Mouse (Mus musculus) limb, embryonic 11.5 days (tissue): ENCODE data around the gene 5430427O19Rik. TPM values are rescaled to one million over a fixed set of nuclear protein-coding genes. Genes with fewer than 3 reads are reported as not detected.

Experiments
- ATAC-seq: fragments of 200-750 bp; cut with Nextera tagmentation; 2 replicates; pipeline ENCODE4 v1.8.0; 2017; ENCODE audit warnings: low read depth; ENCODE audit not compliant: insufficient number of reproducible peaks, low FRiP score, low TSS enrichment
- DNase-seq: peaks from one replicate; pipeline ENCODE4 v3.0.0-alpha.2; 2015; ENCODE audit warnings: low spot score
- H3K27ac ChIP-seq: fragments of 300-500 bp; sonication (generic); replicated peaks from 2 replicates; pipeline ENCODE4 v1.5.1; 2014; ENCODE audit warnings: low read depth, mild to moderate bottlenecking, low read length
- H3K27me3 ChIP-seq: fragments of 300-500 bp; sonication (generic); 2 replicates; pipeline ENCODE4 v1.6.1; 2014; ENCODE audit warnings: mild to moderate bottlenecking, low read length, mixed read lengths; ENCODE audit not compliant: control insufficient read depth, insufficient read depth
- H3K36me3 ChIP-seq: fragments of 300-500 bp; sonication (generic); 2 replicates; pipeline ENCODE4 v1.6.1; 2014; ENCODE audit warnings: mild to moderate bottlenecking, low read length, moderate library complexity, mixed read lengths; ENCODE audit not compliant: control insufficient read depth, insufficient read depth
- H3K4me1 ChIP-seq: fragments of 300-500 bp; sonication (generic); 2 replicates; pipeline ENCODE4 v1.6.1; 2014; ENCODE audit warnings: low read length, mixed read lengths; ENCODE audit not compliant: control insufficient read depth, insufficient read depth
- H3K4me2 ChIP-seq: fragments of 300-500 bp; sonication (generic); 2 replicates; pipeline ENCODE4 v1.6.1; 2014; ENCODE audit warnings: low read depth, mild to moderate bottlenecking, moderate library complexity; ENCODE audit not compliant: severe bottlenecking
- H3K4me3 ChIP-seq: fragments of 300-500 bp; sonication (generic); 2 replicates; pipeline ENCODE4 v1.5.1; 2014; ENCODE audit warnings: low read depth, low read length
- H3K9ac ChIP-seq: fragments of 300-500 bp; sonication (generic); 2 replicates; pipeline ENCODE4 v1.6.1; 2014; ENCODE audit warnings: mild to moderate bottlenecking, low read length
- H3K9me3 ChIP-seq: fragments of 300-500 bp; sonication (generic); 2 replicates; pipeline ENCODE4 v1.6.1; 2016; ENCODE audit warnings: low read length; ENCODE audit not compliant: control insufficient read depth
- whole genome bisulfite sequencing: fragments of 180-500 bp; shearing (Covaris S2); extraction: QIAGEN DNeasy Blood & Tissue Kit; methylation state at CpG from one replicate; pipeline ENCODE4 v1.1.7; 2014; 5-methylcytosine and 5-hydroxymethylcytosine counted together
- polyA plus RNA-seq: library from polyadenylated mRNA; unstranded; fragments of >200 nt; fragmentation: Nextera tagmentation; extraction: Ambion mirVana; gene quantifications from 2 replicates; pipeline ENCODE4 v1.2.1, GENCODE M21; 2014

Gene 5430427O19Rik
- polyA plus RNA-seq = 0.09 TPM in 1 of 2 replicates, not detected in the other

DNA sequence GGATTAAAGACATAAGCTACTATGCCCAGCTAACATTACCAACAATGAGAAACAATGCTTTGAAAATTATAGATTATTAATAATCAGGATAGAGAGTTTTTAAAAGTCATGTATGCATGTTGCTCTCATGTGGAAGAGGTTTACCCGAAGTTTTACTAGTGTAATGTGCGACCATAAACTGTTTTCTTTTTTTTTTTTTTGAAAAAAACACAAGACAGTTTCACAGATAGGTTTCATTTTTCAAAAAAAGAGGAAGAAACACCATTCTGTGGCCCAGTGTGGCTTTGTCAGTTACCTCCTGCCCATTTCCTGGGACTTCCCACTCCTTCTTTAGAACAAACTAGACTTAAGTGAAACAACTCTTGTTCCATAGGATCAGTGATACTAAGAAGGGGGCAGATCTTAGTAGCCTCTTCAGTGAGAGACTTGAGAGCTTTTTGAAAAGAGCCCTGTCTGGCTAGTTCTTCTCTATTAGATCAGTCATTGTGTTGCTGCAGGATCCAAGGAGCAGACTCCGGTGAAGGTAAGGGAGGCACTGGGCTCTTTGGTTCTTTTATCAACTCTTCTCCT is at the start of gene 5430427O19Rik:
Gene 5430427O19Rik (plus strand): TSS at position 441 of the 570 bp plus-strand sequence.
- Histone ChIP-seq H3K27me3 (no peaks in the 10 kb centered on the region), H3K36me3 (no peaks in the 10 kb centered on the region)

DNA sequence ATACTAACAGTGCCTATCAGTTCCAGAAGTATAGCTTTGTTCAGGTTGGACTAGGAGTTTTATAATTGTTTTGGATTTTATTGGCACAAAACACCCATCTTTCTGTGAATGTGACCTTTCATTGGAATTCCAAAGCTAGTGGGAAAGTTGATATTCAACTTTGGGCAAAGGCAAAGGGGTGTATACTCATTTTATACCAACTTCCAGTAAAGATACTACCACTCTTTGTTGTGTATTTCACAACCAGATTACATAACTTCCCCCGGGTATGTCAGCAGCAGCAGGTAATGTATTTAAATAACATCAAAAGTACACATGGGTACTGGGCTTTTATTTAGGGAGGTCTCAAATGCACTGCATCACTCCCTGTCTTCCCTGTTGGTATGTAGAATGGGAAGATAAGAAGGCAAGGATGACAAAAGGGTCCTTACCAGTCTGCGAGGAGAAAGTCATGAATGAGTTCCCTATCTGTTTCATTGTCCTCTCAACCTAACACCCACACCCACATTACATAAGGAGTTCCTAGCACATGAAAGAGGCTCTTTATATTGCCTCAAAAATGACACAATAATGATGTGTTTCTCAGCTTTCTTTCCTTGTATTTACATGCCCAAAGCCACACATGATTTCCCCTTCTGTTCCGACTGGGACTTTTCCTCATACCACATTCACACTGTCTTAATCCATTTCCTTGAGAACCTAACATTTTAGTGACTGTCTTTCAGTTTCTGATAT is 42.3 kb upstream of the 5430427O19Rik start:
- no peak overlapping the region for H3K4me2 ChIP-seq
- H3K27ac ChIP-seq = no peak overlapping the region
- no peak overlapping the region for H3K4me3 ChIP-seq
- WGBS = 89% methylated on average over 3 of the region's 3 CpGs
- no peaks in the 10 kb centered on the region for H3K9me3 ChIP-seq
- no peak overlapping the region for H3K9ac ChIP-seq
- H3K27me3 ChIP-seq = no peaks in the 10 kb centered on the region
- ATAC-seq (no peak), DNase-seq (no peak)
- H3K4me1 ChIP-seq = no peaks in the 10 kb centered on the region
- no peaks in the 10 kb centered on the region for H3K36me3 ChIP-seq

More for the DNA sequence above, at the start of gene 5430427O19Rik:
- Histone ChIP-seq H3K9me3 (no peaks in the 10 kb centered on the region), H3K4me2 (no peak within 1 kb of the TSS), H3K9ac (no peak within 1 kb of the TSS), H3K4me3 (no peak within 1 kb of the TSS), H3K4me1 (no peaks in the 10 kb centered on the region), H3K27ac (no peak within 1 kb of the TSS)
- ATAC-seq = no peak
- no peak for DNase-seq
- WGBS = 88% methylated on average over 3 of the region's 3 CpGs

DNA sequence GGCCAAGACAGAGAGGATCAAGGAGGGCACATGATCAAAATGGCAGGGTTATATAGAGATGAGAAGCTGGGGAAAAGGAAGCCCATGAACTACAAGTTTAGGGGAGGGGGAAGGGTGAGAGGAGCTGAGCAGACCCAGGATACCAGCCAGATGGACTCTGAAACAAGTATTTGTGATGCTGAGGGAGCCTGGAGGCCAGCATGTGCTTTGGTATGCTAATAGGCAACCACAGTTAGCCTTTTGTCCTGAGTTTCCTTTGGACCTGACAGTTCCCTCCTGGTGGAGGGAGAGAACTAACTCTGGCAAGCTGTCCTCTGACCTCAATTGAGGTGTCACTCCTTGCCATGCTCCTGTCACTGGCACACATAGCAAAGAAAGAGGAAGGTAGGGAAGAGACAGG is 41.2 kb upstream of the 5430427O19Rik start:
- DNase-seq (no peak), ATAC-seq (no peak)
- Histone ChIP-seq H3K27me3 (no peaks in the 10 kb centered on the region), H3K4me2 (no peak overlapping the region), H3K27ac (no peak overlapping the region), H3K36me3 (no peaks in the 10 kb centered on the region), H3K4me3 (no peak overlapping the region), H3K9me3 (no peaks in the 10 kb centered on the region), H3K9ac (no peak overlapping the region), H3K4me1 (no peaks in the 10 kb centered on the region)

DNA sequence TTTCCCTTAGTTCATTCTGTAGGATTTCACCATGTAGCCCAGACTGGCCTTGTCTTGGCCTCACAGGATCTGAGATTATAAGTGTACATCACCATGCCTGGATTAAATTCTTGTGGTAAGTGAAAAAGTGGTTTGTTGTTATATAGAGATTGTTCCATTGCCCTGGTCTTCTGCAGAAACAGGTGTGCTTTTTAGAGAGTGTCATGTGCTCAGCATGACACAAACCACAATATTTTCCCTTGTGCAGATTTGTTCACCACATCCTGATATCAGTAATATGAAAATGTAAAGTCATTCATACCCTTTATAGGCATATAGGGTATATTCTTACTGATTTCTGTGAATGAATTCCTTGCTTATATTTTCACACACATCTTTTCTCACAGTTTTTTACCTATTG is 31.0 kb upstream of the 5430427O19Rik start:
- no peak overlapping the region for H3K4me2 ChIP-seq
- H3K4me3 ChIP-seq = no peak overlapping the region
- ATAC-seq (no peak), DNase-seq (no peak)
- no peaks in the 10 kb centered on the region for H3K36me3 ChIP-seq
- H3K9ac ChIP-seq = no peak overlapping the region
- no peak overlapping the region for H3K27ac ChIP-seq
- no peaks in the 10 kb centered on the region for H3K4me1 ChIP-seq
- H3K27me3 ChIP-seq = no peaks in the 10 kb centered on the region
- no peaks in the 10 kb centered on the region for H3K9me3 ChIP-seq

DNA sequence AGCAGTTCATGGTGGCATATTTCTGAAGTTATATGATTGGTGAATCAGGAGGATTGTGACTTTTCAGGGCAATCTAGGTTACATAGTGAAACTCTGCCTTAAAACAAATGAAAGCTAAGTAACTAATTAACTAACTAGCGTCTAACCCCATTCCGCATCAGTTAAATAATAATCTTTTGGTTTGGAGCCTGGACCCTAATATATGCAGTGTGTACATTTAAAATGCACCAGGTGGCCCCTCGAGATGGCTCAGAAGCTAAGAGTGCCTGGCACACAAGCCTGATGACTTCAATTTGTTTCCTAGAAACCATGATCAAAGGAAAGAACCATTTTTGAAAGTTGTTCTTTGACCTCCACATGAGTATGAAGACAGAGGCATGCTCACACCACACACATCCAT is 14.2 kb upstream of the 5430427O19Rik start:
- Histone ChIP-seq H3K36me3 (no peaks in the 10 kb centered on the region), H3K4me1 (no peaks in the 10 kb centered on the region), H3K27me3 (no peaks in the 10 kb centered on the region), H3K9ac (no peak overlapping the region), H3K9me3 (no peaks in the 10 kb centered on the region), H3K4me3 (no peak overlapping the region), H3K27ac (no peak overlapping the region), H3K4me2 (no peak overlapping the region)
- ATAC-seq (no peak), DNase-seq (no peak)
- 76% methylated on average over 3 of the region's 3 CpGs for WGBS

DNA sequence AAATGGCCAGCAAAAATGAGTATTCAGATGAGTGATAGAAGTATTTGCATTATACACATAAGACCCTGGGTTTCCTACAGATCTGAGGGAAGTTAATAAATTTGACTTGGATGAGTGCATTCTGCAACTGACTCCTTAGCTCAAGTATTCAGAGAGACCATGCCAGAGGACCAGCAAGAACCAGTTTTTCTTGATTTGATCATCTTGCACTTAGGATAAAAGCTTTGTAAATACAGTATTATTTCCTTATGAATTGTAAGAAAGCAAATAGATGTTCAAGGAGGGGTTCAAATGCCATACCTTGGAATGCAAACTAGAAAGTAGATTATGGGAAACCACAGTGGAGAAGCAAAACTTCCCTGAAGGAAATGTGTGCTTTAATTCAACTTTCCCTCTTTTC is 13.0 kb upstream of the 5430427O19Rik start:
- no peaks in the 10 kb centered on the region for H3K27me3 ChIP-seq
- no peak overlapping the region for H3K9ac ChIP-seq
- H3K36me3 ChIP-seq = no peaks in the 10 kb centered on the region
- no peaks in the 10 kb centered on the region for H3K4me1 ChIP-seq
- DNase-seq (no peak), ATAC-seq (no peak)
- H3K4me2 ChIP-seq = no peak overlapping the region
- H3K27ac ChIP-seq = no peak overlapping the region
- no peaks in the 10 kb centered on the region for H3K9me3 ChIP-seq
- no peak overlapping the region for H3K4me3 ChIP-seq

DNA sequence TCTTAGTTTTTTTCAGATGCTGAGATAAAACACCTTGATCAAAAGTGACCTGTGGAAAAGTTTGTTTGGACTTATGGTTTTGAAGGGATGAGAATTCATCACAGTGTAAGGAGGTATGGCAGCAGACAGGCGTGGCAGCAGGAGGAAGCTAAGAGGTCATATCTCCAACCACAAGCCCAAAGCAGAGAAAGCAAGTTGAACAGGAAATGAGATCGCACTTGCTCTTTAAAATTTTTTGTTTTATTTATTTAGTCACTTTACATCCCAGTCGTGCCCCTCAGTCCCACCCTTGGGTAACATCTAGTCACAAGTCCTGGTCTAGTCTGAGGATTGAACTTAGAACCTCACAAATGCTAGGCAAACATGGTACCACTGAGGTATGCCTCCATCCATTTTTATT is 2.1 kb upstream of the 5430427O19Rik start:
- no peak overlapping the region for H3K27ac ChIP-seq
- WGBS = 80% methylated on average over 3 of the region's 3 CpGs
- ATAC-seq = no peak
- H3K9ac ChIP-seq = no peak overlapping the region
- no peak overlapping the region for H3K4me3 ChIP-seq
- H3K4me2 ChIP-seq = no peak overlapping the region
- H3K27me3 ChIP-seq = no peaks in the 10 kb centered on the region
- no peaks in the 10 kb centered on the region for H3K36me3 ChIP-seq
- no peaks in the 10 kb centered on the region for H3K9me3 ChIP-seq
- no peaks in the 10 kb centered on the region for H3K4me1 ChIP-seq
- no peak for DNase-seq

DNA sequence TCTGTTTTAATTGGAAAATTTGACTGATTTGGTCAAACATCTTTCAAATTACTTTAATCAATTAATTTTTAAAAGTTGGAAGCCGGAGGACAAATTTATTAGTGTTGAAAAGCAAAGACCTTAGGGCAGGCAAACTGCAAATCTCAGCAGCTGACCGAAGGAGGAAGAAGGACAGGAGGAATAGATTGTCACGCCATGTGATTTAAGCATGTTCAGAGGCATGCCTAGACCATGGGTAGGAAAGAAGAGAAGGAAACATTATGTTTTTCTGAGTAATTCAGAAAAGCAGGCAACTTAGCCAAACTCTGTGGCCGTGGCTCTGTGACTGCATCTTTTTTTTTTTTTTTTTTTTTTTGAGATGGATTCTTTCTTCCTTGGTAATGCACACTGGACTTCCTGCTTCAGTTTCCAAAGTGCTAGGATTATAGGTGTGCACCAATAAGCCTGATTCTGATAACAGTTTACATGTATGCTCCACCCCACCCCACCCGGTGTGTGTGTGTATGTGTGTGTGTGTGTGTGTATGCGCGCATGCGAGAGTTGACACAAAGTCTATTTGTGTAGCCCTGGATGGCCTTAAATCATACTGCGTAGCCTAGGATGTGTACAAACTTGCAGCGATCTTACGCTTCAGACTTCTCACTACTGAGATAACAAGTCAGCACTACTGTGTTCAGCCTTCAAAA is 1.4 kb downstream of the 5430427O19Rik start:
- WGBS = 89% methylated on average over 11 of the region's 11 CpGs
- no peaks in the 10 kb centered on the region for H3K9me3 ChIP-seq
- H3K36me3 ChIP-seq = no peaks in the 10 kb centered on the region
- H3K27ac ChIP-seq = no peak overlapping the region
- no peaks in the 10 kb centered on the region for H3K27me3 ChIP-seq
- no peak for DNase-seq
- no peaks in the 10 kb centered on the region for H3K4me1 ChIP-seq
- no peak overlapping the region for H3K9ac ChIP-seq
- no peak overlapping the region for H3K4me2 ChIP-seq
- H3K4me3 ChIP-seq = no peak overlapping the region
- ATAC-seq = no peak
